Mouse (Mus musculus) urinary bladder, postnatal 4 days (tissue): ENCODE measurements at regions not wholly inside any gene's neighbourhood (a gene's known extent, or its start where the extent isn't known, plus 50 kb on each side); places are given as distances from the start of the nearest gene placed in this dataset.

Experiments
- DNase-seq, 2 experiments: peaks; one replicate each; pipeline ENCODE4 v3.0.0; 2021 to 2022; ENCODE audit warnings: low spot score in 2 of 2

DNA sequence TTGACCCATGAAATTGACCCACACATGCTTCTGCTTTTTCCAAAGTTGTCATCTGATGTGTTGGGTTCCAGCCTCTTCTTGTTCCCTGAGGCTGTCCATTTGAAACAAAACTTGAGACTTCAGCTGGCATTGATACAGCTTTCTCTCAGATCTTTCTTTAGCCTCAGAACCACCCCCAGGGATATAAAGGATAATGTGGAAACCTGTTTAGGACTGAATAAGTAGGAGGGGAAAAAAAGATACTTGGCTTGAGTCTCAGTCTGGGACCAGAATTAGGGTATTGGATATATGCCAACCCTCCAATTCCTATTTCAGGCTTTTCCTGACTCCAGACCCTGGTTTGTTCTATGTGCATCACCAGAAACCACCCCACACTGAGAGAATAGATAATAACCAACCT is 579.7 kb upstream of the Camk1g start:
- DNase-seq: no peak

DNA sequence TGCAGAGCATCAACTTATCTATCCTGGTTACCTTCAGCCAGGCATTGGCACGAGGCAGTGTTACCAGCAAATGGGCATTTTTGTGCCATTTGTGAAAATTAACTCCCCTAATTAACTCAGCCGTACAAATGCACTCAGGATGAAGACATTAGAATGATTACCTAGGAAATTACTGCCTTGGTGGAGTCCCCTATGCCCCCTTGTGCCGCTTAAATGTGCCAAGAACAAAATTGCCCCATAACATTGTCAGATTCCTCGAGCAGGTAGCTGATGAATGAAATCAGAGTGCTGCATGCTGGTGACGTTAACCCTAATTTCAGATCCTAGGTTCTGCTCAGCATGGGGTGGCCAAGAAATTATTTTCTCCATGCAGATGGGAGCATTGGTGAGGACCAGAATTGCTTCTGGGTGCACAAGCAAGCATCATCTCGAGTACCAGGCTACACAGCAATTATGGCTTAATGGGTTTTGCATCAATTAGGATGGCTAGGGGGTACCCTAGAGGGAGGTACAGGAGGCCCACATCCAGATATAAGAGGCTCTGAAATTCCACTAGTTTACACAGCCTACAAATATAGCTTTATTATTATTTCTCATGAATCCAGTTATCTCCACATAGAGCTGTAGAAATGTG is 577.0 kb upstream of the Camk1g start:
- DNase-seq: no peak

DNA sequence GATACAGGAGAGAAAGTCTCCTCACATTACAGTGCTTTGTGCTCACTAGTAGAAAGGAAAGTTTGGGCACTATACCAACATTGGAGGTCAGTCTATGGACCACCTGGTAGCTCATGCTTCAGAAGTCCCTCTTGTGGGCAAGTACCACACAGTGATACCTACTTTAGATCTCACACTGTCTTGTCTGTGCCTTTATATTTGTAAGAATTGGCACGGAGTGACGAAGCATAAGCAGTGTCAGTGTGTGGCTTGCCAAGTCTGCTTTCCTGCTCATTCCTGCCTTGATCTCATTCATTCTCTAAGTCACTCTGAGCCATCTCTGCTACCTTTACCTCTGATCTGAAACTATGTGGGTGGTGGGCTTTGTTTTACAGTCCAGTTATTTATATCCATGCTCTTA is 565.9 kb upstream of the Camk1g start:
- DNase-seq: no peak

DNA sequence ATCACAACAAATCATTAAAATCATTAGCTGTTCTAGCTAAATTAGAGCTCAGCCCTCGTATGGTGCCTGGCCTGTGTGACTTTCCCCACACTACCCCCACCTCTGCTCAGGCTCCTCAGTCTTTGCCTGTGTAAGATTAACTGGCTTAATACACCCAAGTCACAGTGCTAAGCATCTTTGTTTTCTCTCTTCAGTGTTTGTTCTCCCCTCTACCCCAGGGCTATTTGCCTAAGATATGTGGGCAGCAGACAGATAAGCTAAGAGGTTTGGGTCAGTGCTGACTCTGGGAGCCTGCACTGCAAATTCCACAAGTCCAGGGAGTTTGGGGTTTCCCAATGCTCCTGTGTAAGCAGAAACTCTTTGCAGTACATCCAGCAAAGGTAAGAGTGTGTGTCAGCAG is 564.2 kb upstream of the Camk1g start:
- DNase-seq: no peak

DNA sequence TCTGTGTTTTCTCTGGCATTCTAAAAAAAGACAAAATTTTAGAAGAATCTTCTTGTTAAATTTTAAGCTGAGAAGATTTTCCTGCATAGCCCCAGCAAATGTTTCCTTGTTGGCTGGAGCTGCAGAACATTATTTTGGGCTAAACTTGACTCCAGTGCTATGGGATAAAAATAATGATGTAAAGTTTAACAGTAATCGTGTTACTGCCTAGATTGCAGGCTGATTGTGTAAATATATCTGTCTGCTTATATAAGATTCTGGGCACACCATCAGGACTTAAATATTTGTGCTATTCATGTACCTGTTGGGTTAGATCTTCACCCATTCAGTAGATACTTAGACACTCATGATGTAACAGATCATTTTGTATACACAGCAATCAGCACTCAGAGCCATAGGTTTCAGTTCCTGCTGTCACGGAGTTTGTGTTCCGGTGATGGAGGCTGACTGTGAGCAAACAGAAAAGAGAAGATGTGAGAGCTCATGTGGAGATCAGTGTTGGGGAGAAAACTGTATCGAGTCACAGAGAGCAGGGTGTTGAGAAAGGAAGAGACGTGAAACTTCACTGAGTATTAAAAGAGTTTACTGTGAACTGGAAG is 561.1 kb upstream of the Camk1g start:
- no peak for DNase-seq

DNA sequence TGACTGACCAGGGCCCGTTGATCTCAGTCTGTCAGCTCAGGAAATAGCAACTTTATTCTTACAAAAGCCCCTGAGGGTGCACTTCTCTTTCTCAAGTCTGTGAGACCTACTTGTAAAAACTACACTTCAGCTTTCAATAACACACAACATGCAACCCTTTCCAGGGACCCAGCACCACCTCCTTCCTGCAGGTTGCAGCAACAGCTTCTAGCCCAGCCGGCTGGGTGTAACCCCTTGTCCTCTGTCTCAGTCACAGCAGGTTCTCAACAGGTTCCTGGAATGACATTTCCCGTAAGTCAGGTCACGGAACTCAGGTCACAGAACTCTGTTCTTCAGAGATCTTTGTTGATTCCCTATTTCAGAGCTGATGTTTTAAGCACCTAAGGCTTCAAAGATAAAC is 558.5 kb upstream of the Camk1g start:
- no peak for DNase-seq

DNA sequence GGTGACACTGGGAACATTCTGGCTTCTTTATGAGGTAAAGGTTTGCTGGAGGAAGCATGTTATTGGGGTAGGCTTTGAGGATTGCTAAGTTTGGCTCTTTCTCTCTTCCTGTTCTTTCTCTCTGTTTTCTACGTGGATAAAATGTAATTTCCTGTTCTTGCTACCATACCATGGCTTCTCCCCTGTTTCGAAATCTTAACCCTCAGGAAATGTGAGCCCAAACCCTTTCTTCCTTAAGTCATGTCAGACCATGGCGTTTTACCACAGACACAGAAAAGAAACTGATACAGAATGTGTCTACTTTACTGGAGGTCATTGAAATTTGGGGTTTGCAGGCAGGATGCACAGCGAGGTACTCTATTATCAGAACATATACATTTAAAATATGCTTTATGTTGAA is 552.7 kb upstream of the Camk1g start:
- no peak for DNase-seq

DNA sequence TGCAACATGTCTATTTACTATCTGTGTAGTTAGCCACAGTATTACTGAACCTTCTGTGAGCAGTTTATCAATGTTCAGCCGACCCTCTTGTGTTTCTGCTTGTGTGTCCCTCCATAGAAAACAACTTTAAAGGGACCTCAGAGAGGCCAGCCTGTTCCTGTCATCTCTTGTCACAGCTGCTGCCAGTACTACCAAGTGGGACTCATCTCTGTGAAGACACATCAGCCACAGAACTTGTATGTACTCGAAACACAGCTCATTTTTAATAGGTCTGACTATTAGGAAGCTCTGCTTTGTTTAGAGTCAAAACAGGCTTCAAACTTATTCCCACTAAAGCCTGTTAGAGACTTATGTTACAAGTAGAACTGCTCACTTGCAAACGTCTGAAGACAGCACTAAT is 549.1 kb upstream of the Camk1g start:
- no peak for DNase-seq

DNA sequence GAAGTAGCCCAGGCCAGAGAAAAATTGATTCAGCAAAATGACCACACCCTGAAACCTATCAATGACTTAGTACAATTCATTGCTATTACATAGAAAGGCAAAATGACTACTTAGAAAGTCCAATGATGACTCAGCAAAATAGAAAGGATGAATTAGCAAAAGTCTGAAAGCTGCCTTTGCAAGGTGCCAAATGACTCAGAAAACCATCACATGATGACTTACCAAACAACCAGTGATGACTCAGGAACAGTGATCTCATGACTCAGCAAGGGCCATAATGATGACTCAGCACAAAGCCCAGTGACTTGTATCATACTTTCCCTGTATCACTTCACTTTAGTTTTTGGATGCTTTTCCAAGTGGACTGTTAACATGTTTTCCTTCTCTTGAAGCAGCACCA is 535.6 kb upstream of the Camk1g start:
- DNase-seq: no peak

DNA sequence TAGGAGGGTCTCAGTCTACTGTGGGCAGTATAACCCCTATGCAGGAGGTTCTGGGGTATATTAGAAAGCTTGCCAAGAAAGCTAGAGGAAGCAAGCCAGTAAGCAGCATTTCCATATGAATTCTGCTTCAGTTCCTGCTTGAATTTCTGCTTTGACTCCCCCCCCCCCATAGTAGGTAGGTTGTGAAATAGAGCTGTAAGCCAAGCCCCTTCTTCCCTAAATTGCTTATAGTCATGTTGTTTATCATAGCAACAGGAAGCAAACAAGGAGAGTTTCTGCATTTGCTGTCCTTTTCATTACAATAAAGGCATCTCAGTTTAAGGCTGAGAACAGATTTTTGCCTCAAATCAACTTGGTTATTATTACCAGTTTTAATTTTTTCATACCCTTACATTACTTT is 524.0 kb upstream of the Camk1g start:
- DNase-seq: no peak

DNA sequence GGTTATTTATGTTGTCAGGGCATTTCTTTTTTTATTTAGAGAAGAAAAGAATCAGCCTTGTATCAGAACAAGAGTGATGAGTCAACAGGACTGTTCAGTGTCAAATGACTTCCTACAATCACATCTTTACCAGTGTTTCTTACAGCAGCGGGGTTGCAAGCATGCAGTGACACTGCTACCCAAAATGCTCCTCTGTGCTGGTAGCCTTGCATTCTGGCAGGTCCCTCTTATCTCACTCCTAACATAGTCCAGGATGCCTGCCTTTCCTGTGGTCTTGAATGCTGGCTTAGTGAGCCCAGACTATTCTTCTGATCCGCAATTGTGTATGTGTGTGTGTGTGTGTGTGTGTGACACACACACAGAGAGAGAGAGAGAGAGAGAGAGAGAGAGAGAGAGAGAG is 506.4 kb upstream of the Camk1g start:
- no peak for DNase-seq

DNA sequence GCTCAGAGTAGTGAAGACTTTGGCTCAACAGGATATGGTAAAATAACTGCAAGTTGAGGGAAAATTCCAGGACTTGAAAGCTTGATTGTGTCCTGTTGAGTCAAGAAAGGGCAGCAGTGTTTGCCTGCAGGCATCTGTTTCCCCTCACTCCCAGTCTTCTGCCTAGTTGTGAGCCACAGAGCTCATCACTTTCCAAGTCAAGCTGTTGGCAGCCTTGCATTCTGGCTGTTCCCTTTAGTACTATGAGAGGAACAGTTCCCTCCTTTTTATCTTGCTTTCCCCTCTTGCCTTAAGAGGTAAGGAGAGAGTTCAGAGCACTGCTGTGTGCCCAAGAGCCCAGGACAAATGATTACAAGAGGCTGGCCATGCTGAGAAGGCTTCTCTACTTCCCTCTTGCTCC is 506.0 kb upstream of the Camk1g start:
- DNase-seq: no peak

DNA sequence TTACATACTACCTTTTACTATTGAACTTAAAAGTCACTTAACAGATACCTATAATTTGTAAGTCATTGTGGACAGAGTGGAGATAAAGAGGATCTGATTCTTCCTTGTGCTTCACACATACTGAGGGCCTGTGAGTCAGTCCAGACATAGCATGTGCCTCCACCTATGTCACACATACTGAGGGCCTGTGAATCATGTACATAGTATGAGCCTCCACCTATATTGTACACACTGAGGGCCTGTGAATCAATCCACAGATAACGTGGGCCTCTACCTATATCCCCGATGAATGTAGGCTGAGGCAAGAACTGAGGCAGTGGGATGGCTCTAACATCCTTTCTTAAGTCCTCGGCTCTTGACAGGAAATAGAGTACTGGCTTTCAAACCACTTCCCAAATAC is 505.2 kb upstream of the Camk1g start:
- DNase-seq: no peak

DNA sequence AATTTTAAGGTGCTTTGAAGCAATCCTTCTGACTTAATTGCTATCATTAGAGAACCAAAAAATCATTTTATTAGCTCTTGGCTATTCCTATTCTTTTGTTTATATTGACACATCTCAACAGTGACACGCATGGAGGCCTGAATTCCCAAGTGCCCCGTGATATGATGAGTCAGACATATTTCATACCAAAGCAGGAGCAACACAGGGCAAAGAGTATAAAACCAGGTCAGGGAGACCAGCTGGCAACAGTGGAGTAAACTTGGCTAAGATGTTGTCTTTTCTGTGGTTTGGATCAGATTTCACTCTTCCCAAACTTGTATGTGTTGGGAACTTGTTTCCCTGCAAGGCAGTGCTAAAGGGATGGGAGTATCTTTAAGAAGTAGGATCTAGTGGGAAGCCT is 500.6 kb upstream of the Camk1g start:
- DNase-seq: no peak

DNA sequence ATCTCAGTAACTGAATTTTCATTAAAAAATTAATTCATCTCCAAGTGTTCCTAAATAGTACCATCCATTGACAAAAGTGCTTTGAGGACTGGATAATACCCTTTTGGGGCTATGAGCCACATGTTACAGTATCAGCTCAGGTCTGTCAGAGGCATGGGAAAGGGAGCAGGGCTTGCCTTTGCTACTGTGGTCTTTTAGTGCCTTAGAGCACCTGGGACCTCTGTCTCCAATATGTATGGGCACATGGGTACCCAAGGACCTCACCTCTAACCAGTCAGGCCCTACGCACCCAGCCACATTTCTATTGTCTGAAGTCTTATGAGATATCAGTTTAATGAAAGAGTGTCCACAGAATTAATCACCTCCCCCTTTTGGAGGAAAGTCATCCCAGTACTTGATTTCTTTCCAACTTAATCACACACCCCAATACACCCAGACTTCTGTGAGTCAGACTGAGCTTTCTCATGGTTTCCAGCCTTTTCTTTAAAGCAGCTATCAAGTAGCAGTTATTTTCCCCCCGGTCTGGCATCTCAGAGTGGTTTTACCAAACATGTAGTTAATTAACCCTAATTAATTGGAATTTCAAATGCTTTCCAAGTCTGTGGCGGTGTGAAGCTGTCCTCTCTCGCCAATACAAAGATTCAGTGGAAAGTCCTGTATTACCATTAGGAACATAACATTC is 498.7 kb upstream of the Camk1g start:
- DNase-seq: no peak

DNA sequence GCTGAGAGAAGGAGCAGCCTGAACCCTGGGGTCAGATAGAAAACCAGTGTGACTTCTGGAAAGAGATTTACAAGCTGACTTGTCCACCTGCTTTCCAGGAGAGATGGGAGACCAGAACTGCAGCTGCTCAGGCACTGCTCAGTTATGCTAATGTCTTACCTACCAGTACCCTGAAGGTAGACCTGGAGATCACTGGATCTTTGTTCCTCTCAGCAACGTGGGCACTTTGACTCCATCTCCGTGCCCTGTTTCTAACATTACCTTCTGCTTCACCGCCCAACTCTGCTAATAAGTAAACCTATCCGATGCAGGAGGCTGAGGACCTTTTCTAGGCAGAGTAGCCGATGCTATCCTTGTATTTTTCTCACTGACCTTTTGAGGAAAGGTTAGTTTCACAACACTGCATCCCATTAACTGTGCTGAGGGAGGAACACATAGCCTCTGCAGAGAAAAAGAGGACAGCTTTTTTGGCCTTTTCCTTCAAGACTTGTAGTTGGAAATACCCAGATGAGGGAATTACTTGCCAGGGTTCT is 490.7 kb upstream of the Camk1g start:
- no peak for DNase-seq

DNA sequence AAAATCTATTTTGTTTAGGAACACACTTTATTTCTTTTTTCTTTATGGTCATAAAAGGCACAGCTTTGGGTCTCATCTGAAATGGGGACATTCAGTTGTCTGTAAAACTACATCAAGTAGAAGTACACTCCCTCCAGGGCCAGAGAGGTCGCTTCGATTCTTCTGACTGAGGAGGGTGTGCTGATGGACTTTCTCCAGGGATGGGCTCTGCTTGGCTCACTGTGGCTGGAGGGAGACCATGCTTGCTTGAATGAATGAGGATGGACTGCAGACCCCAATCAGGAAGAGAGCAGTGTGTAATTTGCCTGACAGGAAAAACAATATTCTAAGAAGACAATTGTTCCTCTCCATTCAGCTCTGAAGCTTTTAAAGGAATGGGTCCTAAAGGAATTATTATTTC is 490.3 kb upstream of the Camk1g start:
- DNase-seq: no peak

DNA sequence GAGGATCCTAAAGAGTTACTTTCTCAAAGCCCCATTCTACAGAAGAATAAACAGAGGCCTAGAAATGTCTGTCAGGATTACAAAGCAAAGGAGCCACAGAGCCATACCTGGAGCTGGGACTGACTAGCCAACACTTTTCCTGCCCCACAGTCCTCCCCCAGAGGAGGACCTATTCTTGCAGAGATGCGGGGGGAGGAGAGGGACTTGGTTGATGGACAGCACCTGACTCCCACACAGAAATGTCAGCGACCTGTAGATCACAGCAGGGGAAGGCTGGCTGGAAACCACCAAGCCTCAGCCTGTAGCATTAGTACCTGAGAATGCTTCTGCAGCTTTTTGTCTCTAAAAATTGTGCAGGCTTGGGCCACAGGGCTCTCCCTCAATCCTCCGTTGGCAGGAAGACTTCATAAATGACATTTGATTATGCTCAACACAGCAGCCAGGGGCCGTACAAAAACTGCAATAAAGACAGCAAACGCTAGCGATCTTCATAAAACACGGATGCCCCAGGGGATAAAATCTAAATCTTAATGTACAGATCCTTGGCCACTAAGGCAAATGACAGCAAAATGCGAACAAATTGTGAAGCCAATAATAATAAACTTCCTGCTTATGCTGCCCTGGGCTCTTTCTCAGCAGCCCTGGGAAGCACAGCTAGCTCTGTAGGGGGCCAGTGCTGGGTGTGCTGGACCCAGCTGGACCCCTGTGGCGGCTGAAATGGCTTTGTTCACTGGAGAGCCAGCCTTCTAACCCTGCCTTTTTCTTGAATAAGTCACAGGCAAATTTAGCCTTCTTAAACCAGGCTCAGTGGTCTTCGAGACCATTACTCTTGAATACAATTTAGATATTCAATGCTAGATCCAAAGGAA is 489.4 kb upstream of the Camk1g start:
- no peak for DNase-seq

DNA sequence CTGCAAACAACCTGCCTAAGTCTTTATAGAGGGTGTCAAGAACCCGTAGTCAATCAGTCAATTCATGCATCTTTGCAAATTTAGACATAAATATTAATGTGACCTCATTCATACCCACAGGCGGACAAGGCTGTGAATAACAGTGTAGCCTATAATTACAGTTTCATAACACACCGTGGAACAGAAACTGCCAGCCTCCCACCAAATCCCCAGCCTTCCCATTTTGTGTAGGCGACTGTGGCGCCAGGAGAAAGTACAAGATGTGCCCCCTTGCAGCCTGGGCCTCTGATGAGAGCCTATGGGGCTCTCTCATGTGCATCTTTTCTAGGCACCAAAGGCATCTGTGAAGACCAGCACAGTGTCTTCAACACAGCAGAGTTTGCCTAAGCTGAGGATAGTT is 477.8 kb upstream of the Camk1g start:
- no peak for DNase-seq

DNA sequence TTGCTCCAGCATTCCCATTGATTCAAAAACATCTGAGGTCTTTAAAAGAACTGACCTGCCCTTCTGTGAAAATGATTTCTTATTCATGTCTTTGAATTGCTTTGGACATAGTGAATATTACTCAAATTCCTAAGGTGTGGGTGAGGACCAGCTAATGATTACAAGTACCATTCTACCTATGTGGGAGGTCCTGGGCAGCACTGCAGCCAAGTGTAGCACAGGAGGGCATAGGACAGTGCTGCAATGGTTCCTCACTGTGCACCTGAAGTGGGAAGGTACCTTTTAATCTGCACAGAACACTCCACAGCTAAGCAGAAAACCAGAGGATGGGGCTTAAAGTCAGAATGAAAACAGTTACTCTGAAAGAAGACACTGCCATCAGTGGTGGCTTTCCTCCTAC is 474.8 kb upstream of the Camk1g start:
- DNase-seq: no peak

DNA sequence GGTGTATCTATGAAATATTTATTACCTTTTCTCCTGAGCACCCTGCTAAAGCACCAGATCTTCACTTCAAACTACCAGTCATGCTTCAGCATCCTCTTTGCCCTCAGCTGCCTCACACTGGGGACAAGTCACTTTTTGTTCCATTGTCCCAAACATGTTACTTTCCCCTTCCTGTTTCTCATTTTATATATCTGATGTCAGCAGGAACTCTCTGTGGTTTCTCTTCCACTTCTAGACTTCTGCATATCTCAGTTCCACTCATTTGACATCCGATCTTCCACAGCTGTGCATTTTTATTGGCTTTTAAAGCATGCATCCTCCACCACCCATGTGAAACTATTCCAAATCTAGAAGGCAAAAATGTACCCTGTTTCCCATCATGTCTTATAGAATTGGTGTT is 474.4 kb upstream of the Camk1g start:
- DNase-seq: no peak

DNA sequence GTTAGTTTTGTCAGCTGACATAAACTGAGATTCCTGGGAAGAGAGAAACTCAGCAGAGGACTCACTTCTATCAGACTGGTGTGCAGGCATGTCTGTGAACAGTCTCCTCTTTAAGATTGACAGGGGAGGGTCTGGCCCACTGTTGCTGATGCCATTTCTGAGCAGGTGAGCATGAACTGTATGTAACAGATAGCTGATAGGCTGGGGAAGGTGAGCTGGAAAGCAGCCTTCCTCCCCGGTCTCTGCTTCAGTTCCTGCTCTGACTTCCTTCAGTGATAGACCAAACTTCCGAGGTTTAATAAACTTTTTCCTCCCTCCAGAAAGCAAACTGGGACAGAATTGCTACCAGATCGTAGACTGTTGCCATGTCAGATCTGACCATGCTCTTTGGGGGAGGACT is 430.9 kb upstream of the Camk1g start:
- DNase-seq: no peak
